Mouse (Mus musculus) frontal cortex, postnatal 10 days (tissue): ENCODE results near the gene Usp46.
"Not testable (repeated sequence)": the region's sequence is repeated elsewhere in the genome, so short reads cannot be mapped to it uniquely, and the experiment has no call there.

Experiments
- DNase-seq, 2 experiments: peaks; one replicate each; pipeline ENCODE4 v3.0.0; 2022; ENCODE audit warnings: low spot score in 2 of 2, mixed read lengths in 1 of 2

The Usp46 gene

GRCm38 (mm10) chr5:74067831-74068713 lies at the start of gene Usp46:
Usp46 (minus strand) TSS chr5:74068431.
- DNase-seq = peak in 1 of 2 experiments; percentile 78

GRCm38 (mm10) chr5:74113961-74114689 lies 45.9 kb upstream of the Usp46 start:
- no peak for DNase-seq

- DNase-seq = no peak
Observed at GRCm38 (mm10) chr5:74105445-74105844, 37.2 kb upstream of the Usp46 start.

DNA sequence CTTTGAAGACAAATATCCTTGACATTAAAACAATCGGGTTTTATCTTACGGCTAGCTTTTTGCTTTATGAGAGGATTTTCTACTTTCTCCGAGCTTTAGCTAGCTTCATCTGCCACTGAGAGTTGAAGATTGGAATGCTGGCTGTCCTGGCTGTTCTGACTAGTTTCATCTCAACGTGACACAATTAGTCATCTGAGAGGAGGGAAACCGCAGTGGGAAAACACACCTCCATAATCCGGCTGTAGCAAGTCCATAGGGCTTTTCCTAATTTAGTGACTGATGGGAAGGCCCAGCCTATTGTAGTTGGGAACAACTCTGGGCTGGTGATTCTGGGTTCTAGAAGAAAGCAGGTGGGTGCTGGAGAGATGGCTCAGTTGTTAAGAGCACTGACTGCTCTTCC lies 33.5 kb upstream of the Usp46 start:
- no peak for DNase-seq

GRCm38 (mm10) chr5:74099046-74099445 lies 30.8 kb upstream of the Usp46 start:
- DNase-seq = no peak

DNA sequence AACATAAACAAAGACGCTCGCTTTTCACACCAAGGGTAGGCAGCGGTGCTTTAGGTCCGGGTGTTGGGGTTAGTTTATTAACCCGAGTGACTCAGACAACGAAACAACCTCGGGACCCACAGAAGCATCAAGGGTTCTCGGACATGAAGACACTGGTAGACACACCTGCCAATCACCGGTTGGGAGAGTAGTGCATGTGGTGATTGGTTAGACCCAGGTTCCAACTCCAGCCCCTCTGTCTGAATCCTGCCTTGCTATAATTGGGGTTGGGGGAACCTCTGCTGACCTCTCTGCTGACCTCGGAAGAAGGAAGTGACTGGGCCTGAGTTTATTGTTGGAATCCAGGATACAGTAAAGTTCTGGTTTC lies 29.6 kb upstream of the Usp46 start:
- DNase-seq = no peak

GRCm38 (mm10) chr5:74097116-74097853 lies 29.1 kb upstream of the Usp46 start:
- no peak for DNase-seq

DNA sequence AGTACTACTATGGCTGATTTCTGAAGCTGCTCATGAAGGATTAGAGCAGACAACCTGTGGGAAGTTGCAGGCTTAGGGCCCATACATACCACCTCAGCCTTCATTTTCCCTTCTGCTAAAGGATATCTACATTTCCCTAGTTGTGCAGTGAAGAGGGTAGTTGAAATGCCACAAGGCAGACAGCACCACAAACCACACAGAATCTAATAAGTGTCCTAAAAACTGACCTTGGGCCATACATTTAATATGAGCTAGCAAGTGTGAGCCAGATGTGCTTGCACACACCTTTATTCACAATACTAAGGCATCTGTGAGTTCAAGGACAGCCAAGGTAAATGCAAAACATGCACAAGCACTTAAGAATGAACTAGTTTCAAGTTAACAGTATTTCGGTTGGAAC lies 27.8 kb upstream of the Usp46 start:
- no peak for DNase-seq

DNA sequence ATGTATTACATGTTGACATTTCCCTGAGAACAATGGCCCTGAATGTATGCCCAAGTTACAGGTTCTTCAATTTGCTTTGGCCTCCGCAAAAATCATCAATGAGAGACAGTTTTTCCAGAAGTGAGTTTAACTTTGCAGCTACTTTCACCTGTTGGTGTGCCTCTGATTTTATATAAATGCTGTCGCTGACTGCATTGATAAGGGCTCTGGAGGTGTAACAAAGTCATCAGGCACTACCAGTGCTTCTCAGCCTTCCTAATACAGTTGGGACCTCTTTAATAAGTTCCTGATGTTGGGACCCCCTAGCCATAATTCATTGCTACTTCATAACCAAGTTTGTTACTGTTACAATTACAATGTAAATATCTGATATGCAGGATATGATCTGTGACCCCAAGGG lies 27.4 kb upstream of the Usp46 start:
- no peak for DNase-seq

- DNase-seq = no peak
Observed at GRCm38 (mm10) chr5:74094841-74095437, 26.7 kb upstream of the Usp46 start.

DNA sequence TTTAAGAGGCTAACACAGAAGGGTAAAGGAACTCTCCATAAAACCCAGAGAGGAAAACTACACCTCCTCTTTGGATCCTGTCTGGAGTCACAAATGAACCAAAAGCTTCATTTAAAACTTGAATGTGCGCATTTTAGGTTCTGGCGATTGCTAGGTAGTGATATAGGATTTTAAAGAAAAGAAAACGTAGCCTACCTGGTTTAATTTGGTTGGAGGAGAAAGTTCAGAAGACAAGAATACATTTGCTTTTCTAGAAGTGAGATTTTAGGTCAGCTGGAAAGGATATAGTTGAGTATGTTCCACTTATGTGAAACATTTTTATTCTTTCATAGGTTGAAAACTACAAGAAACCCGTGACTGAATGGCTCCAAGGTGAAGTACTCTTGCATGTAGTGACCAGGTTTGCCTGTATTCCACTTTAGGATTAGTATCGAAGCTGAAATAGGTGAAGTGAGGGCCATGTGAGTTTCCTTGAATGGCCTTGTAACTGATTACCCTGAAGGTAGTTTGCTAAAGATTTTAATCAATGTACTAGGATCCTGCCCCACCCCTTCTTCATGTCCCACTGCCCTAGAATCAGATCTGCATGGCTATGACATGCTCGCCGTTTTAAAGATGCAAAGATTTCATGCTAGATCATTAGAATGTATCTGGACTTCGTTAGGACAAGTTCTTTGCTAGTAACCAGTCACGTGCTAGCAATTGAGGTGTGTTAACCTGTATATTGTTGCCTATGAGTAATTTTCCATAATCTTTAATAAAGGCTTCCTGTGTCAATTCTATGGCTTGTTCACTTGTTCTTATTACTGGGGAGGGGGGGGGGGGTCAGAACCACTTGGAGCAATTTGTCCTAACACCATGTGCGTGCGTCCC lies 25.6 kb upstream of the Usp46 start:
- DNase-seq = no peak

GRCm38 (mm10) chr5:74092833-74093555 lies 24.8 kb upstream of the Usp46 start:
- peak; percentile 91 to 93 for DNase-seq

- DNase-seq = no peak
Observed at GRCm38 (mm10) chr5:74092481-74092832, 24.2 kb upstream of the Usp46 start.

- DNase-seq = no peak
Observed at GRCm38 (mm10) chr5:74089643-74090042, 21.4 kb upstream of the Usp46 start.

- DNase-seq = no peak
Observed at GRCm38 (mm10) chr5:74081756-74082155, 13.5 kb upstream of the Usp46 start.

GRCm38 (mm10) chr5:74078861-74079615 lies 10.8 kb upstream of the Usp46 start:
- no peak for DNase-seq

DNA sequence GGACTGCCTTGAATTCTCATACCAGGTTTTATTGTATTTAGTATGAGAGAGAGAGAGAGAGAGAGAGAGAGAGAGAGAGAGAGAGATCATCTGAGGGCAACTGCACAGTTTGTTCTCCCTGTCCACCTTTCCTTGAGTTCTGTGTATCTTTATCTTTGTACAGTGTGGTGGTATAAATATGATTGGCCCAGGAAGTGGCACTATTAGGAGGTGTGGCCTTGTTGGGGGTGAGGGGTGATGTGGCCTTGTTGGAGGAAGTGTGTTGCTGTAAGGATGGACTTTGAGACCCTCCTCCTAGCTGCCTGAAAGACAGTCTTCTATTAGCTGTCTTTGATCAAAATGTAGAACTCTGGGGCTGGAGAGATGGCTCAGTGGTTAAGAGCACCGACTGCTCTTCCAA lies 10.2 kb upstream of the Usp46 start:
- no peak for DNase-seq

- DNase-seq = no peak
Observed at GRCm38 (mm10) chr5:74077959-74078358, 9.7 kb upstream of the Usp46 start.

DNA sequence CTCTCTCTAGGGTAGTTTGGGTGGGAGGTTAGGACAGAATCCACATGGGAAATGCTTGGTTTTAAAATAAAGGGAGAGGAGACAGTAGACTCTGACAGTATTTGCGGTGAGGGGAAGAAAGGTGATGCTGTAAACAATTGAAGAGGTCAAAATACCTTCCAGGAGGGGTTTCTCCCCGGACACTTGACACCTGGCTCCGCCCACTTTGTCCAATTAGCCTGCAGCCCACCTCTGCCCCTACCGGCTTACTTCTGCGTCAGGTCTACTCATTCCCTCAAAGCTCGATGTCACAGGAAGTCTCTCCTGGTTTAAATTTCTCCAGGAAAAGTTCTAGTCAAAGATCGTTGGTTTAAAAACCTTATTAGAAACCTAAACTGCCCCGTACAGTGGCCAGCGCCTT lies 8.5 kb upstream of the Usp46 start:
- DNase-seq = no peak

GRCm38 (mm10) chr5:74070564-74070963 lies 2.3 kb upstream of the Usp46 start:
- DNase-seq = not testable (repeated sequence)
